Mouse (Mus musculus) thymus, adult 2 months (tissue): Measurements from ENCODE around the gene Mcm9. TPM values are rescaled to one million over a fixed set of nuclear protein-coding genes. Genes with fewer than 3 reads are reported as not detected.
"Not testable (repeated sequence)": the region's sequence is repeated elsewhere in the genome, so short reads cannot be mapped to it uniquely, and the experiment has no call there.

Source experiments
- DNase-seq: peaks from one replicate; pipeline ENCODE4 v3.0.0; 2021
- H3K27ac ChIP-seq: fragments of 200-500 bp; 2 replicates; pipeline ENCODE4 v1.5.1; 2012; ENCODE audit warnings: low read length, control low read depth; ENCODE audit not compliant: control insufficient read depth, insufficient read depth
- H3K27me3 ChIP-seq: fragments of 200-500 bp; 2 replicates; pipeline ENCODE4 v1.6.1; 2012; ENCODE audit warnings: mild to moderate bottlenecking, low read length, moderate library complexity, mixed read lengths; ENCODE audit not compliant: control insufficient read depth, insufficient read depth
- H3K36me3 ChIP-seq: fragments of 200-500 bp; 2 replicates; pipeline ENCODE4 v1.6.1; 2012; ENCODE audit warnings: mild to moderate bottlenecking, low read length, moderate library complexity; ENCODE audit not compliant: control insufficient read depth, insufficient read depth
- H3K4me1 ChIP-seq: fragments of 200-500 bp; replicated peaks from 2 replicates; pipeline ENCODE4 v1.6.1; 2012; ENCODE audit warnings: low read length; ENCODE audit not compliant: control insufficient read depth, insufficient read depth
- H3K4me3 ChIP-seq: fragments of 200-500 bp; 2 replicates; pipeline ENCODE4 v1.5.1; 2012; ENCODE audit warnings: mild to moderate bottlenecking, low read length, control low read depth, moderate library complexity; ENCODE audit not compliant: control insufficient read depth, insufficient read depth
- CTCF ChIP-seq: fragments of 200-500 bp; IDR thresholded peaks from 2 replicates; pipeline ENCODE4 v1.5.1; 2012; ENCODE audit warnings: mild to moderate bottlenecking, control low read depth, low read length, moderate library complexity, borderline replicate concordance; ENCODE audit not compliant: control insufficient read depth, poor library complexity, insufficient read depth; ENCODE audit errors: extremely low read depth
- POLR2A ChIP-seq: fragments of 200-500 bp; IDR thresholded peaks from 2 replicates; pipeline ENCODE4 v1.6.1; 2012; ENCODE audit warnings: mild to moderate bottlenecking, low read length, control low read depth, moderate library complexity; ENCODE audit not compliant: control insufficient read depth, poor library complexity, insufficient read depth; ENCODE audit errors: extremely low read depth
- WGBS: fragments of 180-500 bp; shearing (Covaris S2); methylation state at CpG from one replicate; pipeline ENCODE4 v1.1.7; 2018; 5-methylcytosine and 5-hydroxymethylcytosine counted together
- polyA plus RNA-seq: library from polyadenylated mRNA; depleted of rRNA; stranded (reverse); fragments of >200 nt; gene quantifications from 2 replicates; pipeline ENCODE4 v1.2.3, GENCODE M21; 2012; rRNA removed

Mcm9 gene
- 8.4 and 11.0 TPM in 2 replicates for polyA plus RNA-seq

DNA sequence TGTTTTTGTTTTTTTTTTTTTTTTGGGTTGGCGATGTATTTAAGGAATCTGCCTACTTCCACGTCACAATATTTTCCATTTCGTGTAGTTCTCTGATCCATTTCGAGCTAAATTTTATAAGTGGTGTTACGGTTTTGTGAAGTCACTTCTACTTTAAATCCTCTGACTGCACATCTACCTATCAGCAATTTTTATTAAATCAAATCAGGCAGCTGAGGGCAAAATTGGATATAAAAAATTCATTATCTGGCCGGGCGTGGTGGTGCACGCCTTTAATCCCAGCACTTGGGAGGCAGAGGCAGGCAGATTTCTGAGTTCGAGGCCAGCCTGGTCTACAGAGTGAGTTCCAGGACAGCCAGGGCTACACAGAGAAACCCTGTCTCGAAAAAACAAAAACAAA lies at the start of gene Mcm9:
Gene Mcm9 (minus strand): TSS at position 101 of the 400 bp plus-strand sequence.
- H3K4me1 ChIP-seq, H3K27me3 ChIP-seq, DNase-seq, H3K36me3 ChIP-seq: not testable (repeated sequence)
- Histone ChIP-seq H3K4me3 (peak within 1 kb of the TSS; percentile 98), H3K27ac (peak within 1 kb of the TSS; percentile 56)
- 51% methylated on average over 10 of the region's 10 CpGs for WGBS

DNA sequence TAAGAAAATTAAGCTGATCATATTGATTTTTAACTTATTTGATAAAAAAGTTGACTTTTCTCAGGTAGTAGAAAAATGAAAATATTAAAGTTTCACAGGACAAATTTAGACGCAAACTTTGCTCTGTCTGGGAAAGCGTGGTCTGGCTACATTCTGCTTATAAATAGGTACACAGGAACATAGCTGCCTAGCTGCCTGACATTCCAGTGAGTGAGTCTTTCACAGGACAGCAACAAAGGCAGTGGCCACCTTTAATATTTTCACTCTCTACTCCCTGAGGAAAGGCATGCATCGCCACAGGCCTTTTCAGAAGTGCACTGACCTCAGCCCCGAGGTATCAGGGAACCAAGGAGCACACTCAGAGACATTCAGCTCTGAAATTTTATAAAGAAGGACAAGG lies 31.5 kb upstream of the Mcm9 start:
- no peak for DNase-seq
- no peaks in the 10 kb centered on the region for H3K36me3 ChIP-seq
- 97% methylated on average over 4 of the region's 4 CpGs for WGBS
- H3K27ac ChIP-seq: no peak overlapping the region
- no peaks in the 10 kb centered on the region for H3K4me1 ChIP-seq
- H3K4me3 ChIP-seq: no peak overlapping the region
- TF ChIP-seq POLR2A (no peak), CTCF (no peak)
- H3K27me3 ChIP-seq: no peaks in the 10 kb centered on the region

DNA sequence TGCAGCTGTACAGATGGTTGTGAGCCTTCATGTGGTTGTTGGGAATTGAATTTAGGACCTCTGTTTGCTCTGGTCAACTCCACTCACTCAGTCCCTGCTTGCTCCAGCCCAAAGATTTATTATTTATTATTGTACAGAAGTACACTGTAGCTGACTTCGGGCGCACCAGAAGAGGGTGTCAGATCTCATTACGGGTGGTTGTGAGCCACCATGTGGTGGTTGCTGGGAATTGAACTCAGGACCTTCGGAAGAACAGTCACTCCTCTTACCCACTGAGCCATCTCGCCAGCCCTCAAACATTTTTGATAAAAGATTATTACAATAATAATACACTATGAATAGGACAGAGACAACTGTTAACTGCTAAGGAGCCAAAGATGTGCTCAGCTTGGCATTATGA lies 24.0 kb upstream of the Mcm9 start:
- H3K4me1 ChIP-seq: not testable (repeated sequence)

DNA sequence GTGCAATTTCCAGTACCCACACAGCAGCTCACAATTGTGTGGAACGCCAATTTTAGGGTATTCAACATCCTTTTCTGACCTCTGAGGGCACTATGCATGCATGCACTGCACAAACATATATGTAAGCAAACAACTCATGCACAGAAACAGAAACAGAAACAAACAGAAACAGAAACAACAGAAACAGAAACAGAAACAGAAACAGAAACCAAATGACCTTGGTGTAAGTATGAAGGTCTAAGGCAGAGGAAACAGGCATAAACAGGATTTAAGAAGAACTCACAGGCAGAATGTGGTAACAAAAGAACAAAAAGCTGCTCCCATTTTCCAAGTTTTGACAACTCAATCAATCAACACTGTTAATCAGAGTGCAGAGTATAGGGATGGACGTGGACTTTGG lies 20.4 kb upstream of the Mcm9 start:
- no peak for DNase-seq
- TF ChIP-seq CTCF (no peak), POLR2A (no peak)
- Histone ChIP-seq H3K4me3 (no peak overlapping the region), H3K27me3 (no peaks in the 10 kb centered on the region), H3K36me3 (no peaks in the 10 kb centered on the region), H3K27ac (no peak overlapping the region), H3K4me1 (no peaks in the 10 kb centered on the region)
- 97% methylated on average over 2 of the region's 2 CpGs for WGBS

More for the DNA sequence above, 24.0 kb upstream of the Mcm9 start:
- not testable (repeated sequence) for DNase-seq, H3K27ac ChIP-seq, H3K36me3 ChIP-seq, H3K27me3 ChIP-seq, H3K4me3 ChIP-seq
- 76% methylated on average over 5 of the region's 5 CpGs for WGBS

DNA sequence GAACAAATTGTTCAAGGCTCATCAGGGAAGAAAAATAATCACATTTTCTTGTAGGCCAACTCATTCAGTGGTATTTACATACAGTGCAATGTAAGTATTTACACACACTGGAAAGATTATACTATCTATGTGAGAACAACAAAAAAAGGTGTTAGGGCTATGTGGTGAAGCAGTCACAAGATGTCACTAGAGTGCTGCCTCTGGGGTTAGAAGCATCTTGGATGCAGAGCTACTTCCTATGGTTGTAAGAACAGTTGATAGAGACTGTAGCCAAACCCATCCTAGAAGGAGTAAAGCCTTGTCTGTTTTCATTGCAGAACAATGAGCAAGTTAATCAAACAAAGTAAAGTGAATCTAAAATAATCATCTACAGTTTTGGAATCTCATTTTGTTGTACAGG lies 11.3 kb upstream of the Mcm9 start:
- Histone ChIP-seq H3K4me3 (no peak overlapping the region), H3K27me3 (no peaks in the 10 kb centered on the region), H3K36me3 (no peaks in the 10 kb centered on the region), H3K4me1 (no peaks in the 10 kb centered on the region), H3K27ac (no peak overlapping the region)
- DNase-seq: peak; percentile 14
- no peak for TF ChIP-seq POLR2A
- TF ChIP-seq CTCF: no peak

DNA sequence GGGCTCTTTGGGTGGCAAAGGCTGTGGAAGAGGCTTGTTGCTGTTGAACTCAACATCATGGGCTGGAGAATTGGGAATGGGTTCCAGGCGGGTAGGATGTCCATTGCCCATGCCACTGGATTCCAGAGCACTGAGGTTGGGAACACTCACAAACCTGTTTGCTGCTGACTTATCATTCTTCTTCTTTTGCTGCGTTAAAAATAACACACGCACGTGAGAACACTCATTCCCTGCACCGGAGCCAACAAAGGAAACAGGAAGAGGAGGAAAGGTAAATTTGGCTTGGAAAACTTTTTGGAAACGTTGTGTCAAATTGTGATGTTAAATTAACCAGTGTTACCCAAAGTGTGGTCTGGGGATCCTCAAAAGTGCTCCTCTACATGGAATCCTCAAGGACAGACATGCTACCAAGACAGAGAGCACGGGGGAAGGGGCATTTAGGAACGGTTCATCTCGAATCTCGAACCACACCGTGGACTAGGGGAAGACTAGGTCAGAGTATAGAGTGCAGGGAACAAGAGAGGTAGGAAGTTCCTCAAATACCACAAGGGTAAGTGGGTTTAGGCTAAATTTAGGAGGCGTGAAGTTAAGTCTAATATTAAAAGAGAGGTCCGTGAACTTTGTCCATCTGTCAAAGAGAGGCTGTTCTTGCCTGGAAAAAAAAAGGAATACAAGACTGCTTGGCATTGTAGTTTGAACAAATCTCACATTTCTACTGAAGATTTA lies 5.2 kb upstream of the Mcm9 start:
- no peaks in the 10 kb centered on the region for H3K27me3 ChIP-seq
- no peaks in the 10 kb centered on the region for H3K36me3 ChIP-seq
- no peak for DNase-seq
- H3K4me1 ChIP-seq: no peaks in the 10 kb centered on the region
- no peak overlapping the region for H3K4me3 ChIP-seq
- WGBS: 22% methylated on average over 13 of the region's 13 CpGs
- H3K27ac ChIP-seq: no peak overlapping the region
- TF ChIP-seq POLR2A (no peak), CTCF (no peak)

DNA sequence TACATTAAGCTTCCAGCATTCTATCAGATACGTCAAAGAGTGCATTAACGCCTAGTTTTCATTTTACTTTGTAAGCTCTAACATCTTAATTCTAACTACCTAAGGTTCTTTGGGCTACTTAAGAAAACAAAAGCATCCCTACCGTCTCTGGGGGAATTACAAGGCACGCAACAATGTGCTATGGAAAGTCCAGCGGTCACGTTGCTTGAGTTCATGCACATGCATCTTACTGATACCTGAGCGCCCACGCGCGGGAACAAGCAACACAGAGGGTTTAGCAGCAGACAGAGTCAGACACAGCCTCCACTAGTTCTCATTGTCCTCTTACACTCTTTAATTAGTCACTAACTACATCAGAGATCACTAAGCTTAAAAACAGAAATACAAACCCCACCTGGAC lies 3.9 kb upstream of the Mcm9 start:
- 97% methylated on average over 10 of the region's 10 CpGs for WGBS
- H3K4me3 ChIP-seq: no peak overlapping the region
- TF ChIP-seq CTCF (no peak), POLR2A (no peak)
- H3K27me3 ChIP-seq: no peaks in the 10 kb centered on the region
- DNase-seq: no peak
- no peaks in the 10 kb centered on the region for H3K4me1 ChIP-seq
- no peaks in the 10 kb centered on the region for H3K36me3 ChIP-seq
- H3K27ac ChIP-seq: no peak overlapping the region
